Mouse (Mus musculus) neural tube, embryonic 13.5 days (tissue): ENCODE data around the gene Exoc8. TPM values are rescaled to one million over a fixed set of nuclear protein-coding genes. Genes with fewer than 3 reads are reported as not detected.
A peak's percentile ranks its signal among the peaks of the same experiment; 100 is the strongest.

ENCODE experiments used
- ATAC-seq: fragments of 200-750 bp; cut with Nextera tagmentation; 2 replicates; pipeline ENCODE4 v1.8.0; 2017; ENCODE audit warnings: low read depth, mild to moderate bottlenecking, moderate TSS enrichment, moderate library complexity
- H3K27ac ChIP-seq: fragments of 300-500 bp; sonication (generic); replicated peaks from 2 replicates; pipeline ENCODE4 v1.5.1; 2015; ENCODE audit warnings: moderate library complexity, mild to moderate bottlenecking, inconsistent platforms
- H3K27me3 ChIP-seq: fragments of 300-500 bp; sonication (generic); 2 replicates; pipeline ENCODE4 v1.6.1; 2015; ENCODE audit warnings: mild to moderate bottlenecking, inconsistent platforms
- H3K36me3 ChIP-seq: fragments of 300-500 bp; sonication (generic); 2 replicates; pipeline ENCODE4 v1.6.1; 2015; ENCODE audit warnings: mild to moderate bottlenecking, inconsistent platforms
- H3K4me1 ChIP-seq: fragments of 300-500 bp; sonication (generic); replicated peaks from 2 replicates; pipeline ENCODE4 v1.6.1; 2015; ENCODE audit warnings: inconsistent platforms
- H3K4me2 ChIP-seq: fragments of 300-500 bp; sonication (generic); 2 replicates; pipeline ENCODE4 v1.6.1; 2015; ENCODE audit warnings: inconsistent platforms, mild to moderate bottlenecking, moderate library complexity
- H3K4me3 ChIP-seq: fragments of 300-500 bp; sonication (generic); 2 replicates; pipeline ENCODE4 v1.5.1; 2015; ENCODE audit warnings: mild to moderate bottlenecking, inconsistent platforms
- H3K9ac ChIP-seq: fragments of 300-500 bp; sonication (generic); 2 replicates; pipeline ENCODE4 v1.6.1; 2015; ENCODE audit warnings: moderate library complexity, mild to moderate bottlenecking, inconsistent platforms
- H3K9me3 ChIP-seq: fragments of 300-500 bp; sonication (generic); 2 replicates; pipeline ENCODE4 v1.6.1; 2016; ENCODE audit warnings: inconsistent platforms
- WGBS: fragments of 180-500 bp; shearing (Covaris S2); methylation state at CpG from one replicate; pipeline ENCODE4 v1.1.7; 2015; 5-methylcytosine and 5-hydroxymethylcytosine counted together
- polyA plus RNA-seq: library from polyadenylated mRNA; unstranded; fragments of >200 nt; fragmentation: Nextera tagmentation; extraction: Ambion mirVana; gene quantifications from 2 replicates; pipeline ENCODE4 v1.2.1, GENCODE M21; 2015

The Exoc8 gene
- polyA plus RNA-seq, 1 experiment from 2014 or later: 12.9 TPM

GRCm38 (mm10) chr8:124898251-124898905, 873 bp upstream of the Exoc8 start:
- H3K27ac ChIP-seq: peak overlapping the region; percentile 86
- peaks cover 66% of the 10 kb centered on the region for H3K36me3 ChIP-seq
- H3K9me3 ChIP-seq: no peaks in the 10 kb centered on the region
- H3K4me2 ChIP-seq: peak overlapping the region; percentile 99
- ATAC-seq: peak; percentile 10; the same call in 1 of the 2 replicates
- H3K9ac ChIP-seq: peak overlapping the region; percentile 89
- no peaks in the 10 kb centered on the region for H3K27me3 ChIP-seq
- H3K4me1 ChIP-seq: peaks cover 44% of the 10 kb centered on the region
- 6% methylated on average over 31 of the region's 31 CpGs for WGBS
- peak overlapping the region; percentile 98 for H3K4me3 ChIP-seq

GRCm38 (mm10) chr8:124896632-124897385, 696 bp downstream of the Exoc8 start:
- Histone ChIP-seq H3K9me3 (no peaks in the 10 kb centered on the region), H3K36me3 (peaks cover 60% of the 10 kb centered on the region), H3K4me1 (peaks cover 47% of the 10 kb centered on the region), H3K4me3 (peak overlapping the region; percentile 98), H3K4me2 (peak overlapping the region; percentile 99), H3K9ac (peak overlapping the region; percentile 89), H3K27ac (peak overlapping the region; percentile 86), H3K27me3 (no peaks in the 10 kb centered on the region)
- WGBS: 1% methylated on average over 60 of the region's 60 CpGs
- peak; percentile 57 for ATAC-seq

- H3K27me3 ChIP-seq: no peaks in the 10 kb centered on the region
- H3K9ac ChIP-seq: peak overlapping the region; percentile 89
- H3K4me3 ChIP-seq: peak overlapping the region; percentile 98
- WGBS: 91% methylated on average over 26 of the region's 26 CpGs
- H3K4me2 ChIP-seq: peak overlapping the region; percentile 99
- ATAC-seq: no peak
- no peaks in the 10 kb centered on the region for H3K9me3 ChIP-seq
- peaks cover 47% of the 10 kb centered on the region for H3K4me1 ChIP-seq
- H3K36me3 ChIP-seq: peaks cover 61% of the 10 kb centered on the region
- no peak overlapping the region for H3K27ac ChIP-seq
These were observed 1.4 kb downstream of the Exoc8 start for GRCm38 (mm10) chr8:124896010-124896631.

- H3K27me3 ChIP-seq: no peaks in the 10 kb centered on the region
- H3K4me1 ChIP-seq: peaks cover 34% of the 10 kb centered on the region
- H3K9ac ChIP-seq: no peak overlapping the region
- WGBS: 80% methylated on average over 3 of the region's 3 CpGs
- 0 out of 2 replicates have a peak, but pooled peaks cover 7% of the 10 kb centered on the region for H3K9me3 ChIP-seq
- no peak overlapping the region for H3K27ac ChIP-seq
- no peak for ATAC-seq
- peaks cover 77% of the 10 kb centered on the region for H3K36me3 ChIP-seq
- H3K4me2 ChIP-seq: no peak overlapping the region
- H3K4me3 ChIP-seq: no peak overlapping the region
These were observed 4.9 kb downstream of the Exoc8 start for GRCm38 (mm10) chr8:124892596-124892995.

- H3K4me2 ChIP-seq: no peak overlapping the region
- no peak overlapping the region for H3K27ac ChIP-seq
- 0 out of 2 replicates have a peak, but pooled peaks cover 3% of the 10 kb centered on the region for H3K4me1 ChIP-seq
- no peak overlapping the region for H3K4me3 ChIP-seq
- no peaks in the 10 kb centered on the region for H3K27me3 ChIP-seq
- H3K9ac ChIP-seq: no peak overlapping the region
- 96% methylated on average over 5 of the region's 5 CpGs for WGBS
- no peak for ATAC-seq
- H3K9me3 ChIP-seq: 0 out of 2 replicates have a peak, but pooled peaks cover 7% of the 10 kb centered on the region
- peaks cover 92% of the 10 kb centered on the region for H3K36me3 ChIP-seq
These were observed 9.1 kb downstream of the Exoc8 start for GRCm38 (mm10) chr8:124888385-124888784.

- H3K27ac ChIP-seq: no peak overlapping the region
- 87% methylated on average over 10 of the region's 10 CpGs for WGBS
- no peaks in the 10 kb centered on the region for H3K4me1 ChIP-seq
- peaks cover 96% of the 10 kb centered on the region for H3K36me3 ChIP-seq
- no peak overlapping the region for H3K4me2 ChIP-seq
- no peaks in the 10 kb centered on the region for H3K27me3 ChIP-seq
- no peak for ATAC-seq
- no peaks in the 10 kb centered on the region for H3K9me3 ChIP-seq
- H3K4me3 ChIP-seq: no peak overlapping the region
- H3K9ac ChIP-seq: no peak overlapping the region
These were observed 18.5 kb downstream of the Exoc8 start for GRCm38 (mm10) chr8:124878946-124879526.

GRCm38 (mm10) chr8:124878141-124878540, 19.4 kb downstream of the Exoc8 start:
- H3K36me3 ChIP-seq: peaks cover 96% of the 10 kb centered on the region
- no peaks in the 10 kb centered on the region for H3K27me3 ChIP-seq
- H3K9me3 ChIP-seq: no peaks in the 10 kb centered on the region
- no peak for ATAC-seq
- H3K4me1 ChIP-seq: no peaks in the 10 kb centered on the region
- H3K27ac ChIP-seq: no peak overlapping the region
- no peak overlapping the region for H3K4me2 ChIP-seq
- WGBS: 90% methylated on average over 5 of the region's 5 CpGs
- no peak overlapping the region for H3K4me3 ChIP-seq
- H3K9ac ChIP-seq: no peak overlapping the region

- no peaks in the 10 kb centered on the region for H3K9me3 ChIP-seq
- no peaks in the 10 kb centered on the region for H3K4me1 ChIP-seq
- ATAC-seq: no peak
- 93% methylated on average over 5 of the region's 5 CpGs for whole genome bisulfite sequencing
- H3K9ac ChIP-seq: no peak overlapping the region
- H3K27me3 ChIP-seq: no peaks in the 10 kb centered on the region
- no peak overlapping the region for H3K4me3 ChIP-seq
- H3K36me3 ChIP-seq: peaks cover 71% of the 10 kb centered on the region
- H3K27ac ChIP-seq: no peak overlapping the region
- no peak overlapping the region for H3K4me2 ChIP-seq
These were observed 24.8 kb downstream of the Exoc8 start for GRCm38 (mm10) chr8:124872690-124873089.

- Histone ChIP-seq H3K9me3 (no peaks in the 10 kb centered on the region), H3K4me1 (0 out of 2 replicates have a peak, but pooled peaks cover 3% of the 10 kb centered on the region), H3K9ac (no peak overlapping the region), H3K4me3 (no peak overlapping the region), H3K36me3 (peaks cover 65% of the 10 kb centered on the region), H3K27me3 (no peaks in the 10 kb centered on the region), H3K4me2 (no peak overlapping the region), H3K27ac (no peak overlapping the region)
- no peak for ATAC-seq
- WGBS: 96% methylated on average over 7 of the region's 7 CpGs
These were observed 25.4 kb downstream of the Exoc8 start for GRCm38 (mm10) chr8:124872081-124872480.

GRCm38 (mm10) chr8:124871474-124871873, 26.0 kb downstream of the Exoc8 start:
- no peak for ATAC-seq
- no peak overlapping the region for H3K9ac ChIP-seq
- H3K9me3 ChIP-seq: no peaks in the 10 kb centered on the region
- peaks cover 59% of the 10 kb centered on the region for H3K36me3 ChIP-seq
- H3K4me1 ChIP-seq: 0 out of 2 replicates have a peak, but pooled peaks cover 3% of the 10 kb centered on the region
- H3K4me3 ChIP-seq: no peak overlapping the region
- H3K4me2 ChIP-seq: no peak overlapping the region
- no peaks in the 10 kb centered on the region for H3K27me3 ChIP-seq
- WGBS: 94% methylated on average over 7 of the region's 7 CpGs
- H3K27ac ChIP-seq: no peak overlapping the region

GRCm38 (mm10) chr8:124869708-124870107, 27.8 kb downstream of the Exoc8 start:
- Histone ChIP-seq H3K36me3 (peaks cover 42% of the 10 kb centered on the region), H3K27me3 (no peaks in the 10 kb centered on the region), H3K27ac (no peak overlapping the region), H3K9ac (no peak overlapping the region), H3K4me3 (no peak overlapping the region), H3K4me1 (peaks cover 8% of the 10 kb centered on the region), H3K4me2 (no peak overlapping the region), H3K9me3 (no peaks in the 10 kb centered on the region)
- ATAC-seq: no peak
- WGBS: 75% methylated on average over 6 of the region's 6 CpGs

GRCm38 (mm10) chr8:124867126-124867525, 30.4 kb downstream of the Exoc8 start:
- 85% methylated on average over 2 of the region's 2 CpGs for WGBS
- no peak for ATAC-seq
- peaks cover 16% of the 10 kb centered on the region for H3K36me3 ChIP-seq

More at GRCm38 (mm10) chr8:124867126-124867525, 30.4 kb downstream of the Exoc8 start:
- Histone ChIP-seq H3K4me1 (peaks cover 24% of the 10 kb centered on the region), H3K27ac (no peak overlapping the region), H3K4me3 (no peak overlapping the region), H3K4me2 (no peak overlapping the region), H3K9me3 (no peaks in the 10 kb centered on the region), H3K27me3 (no peaks in the 10 kb centered on the region), H3K9ac (no peak overlapping the region)
